Mouse (Mus musculus) limb, embryonic 15.5 days (tissue): ENCODE measurements around the gene Mien1. TPM values are rescaled to one million over a fixed set of nuclear protein-coding genes. Genes with fewer than 3 reads are reported as not detected.

Source experiments
- ATAC-seq: fragments of 200-750 bp; cut with Nextera tagmentation; 2 replicates; pipeline ENCODE4 v1.8.0; 2017; ENCODE audit warnings: low read depth, moderate TSS enrichment; ENCODE audit not compliant: insufficient number of reproducible peaks, low FRiP score, low TSS enrichment
- H3K27ac ChIP-seq: fragments of 300-500 bp; sonication (generic); 2 replicates; pipeline ENCODE4 v1.5.1; 2015; ENCODE audit warnings: moderate library complexity, mild to moderate bottlenecking, inconsistent platforms
- H3K27me3 ChIP-seq: fragments of 300-500 bp; sonication (generic); 2 replicates; pipeline ENCODE4 v1.6.1; 2015; ENCODE audit warnings: inconsistent platforms
- H3K36me3 ChIP-seq: fragments of 300-500 bp; sonication (generic); 2 replicates; pipeline ENCODE4 v1.6.1; 2015; ENCODE audit warnings: inconsistent platforms
- H3K4me1 ChIP-seq: fragments of 300-500 bp; sonication (generic); 2 replicates; pipeline ENCODE4 v1.6.1; 2015; ENCODE audit warnings: inconsistent platforms
- H3K4me2 ChIP-seq: fragments of 300-500 bp; sonication (generic); 2 replicates; pipeline ENCODE4 v1.6.1; 2015; ENCODE audit warnings: mild to moderate bottlenecking, inconsistent platforms
- H3K4me3 ChIP-seq: fragments of 300-500 bp; sonication (generic); 2 replicates; pipeline ENCODE4 v1.5.1; 2015; ENCODE audit warnings: mild to moderate bottlenecking, inconsistent platforms
- H3K9ac ChIP-seq: fragments of 300-500 bp; sonication (generic); 2 replicates; pipeline ENCODE4 v1.6.1; 2015; ENCODE audit warnings: inconsistent platforms
- H3K9me3 ChIP-seq: fragments of 300-500 bp; sonication (generic); 2 replicates; pipeline ENCODE4 v1.6.1; 2016; ENCODE audit warnings: inconsistent platforms
- WGBS: fragments of 180-500 bp; shearing (Covaris S2); methylation state at CpG from one replicate; pipeline ENCODE4 v1.1.7; 2015; 5-methylcytosine and 5-hydroxymethylcytosine counted together
- polyA plus RNA-seq: library from polyadenylated mRNA; unstranded; fragments of >200 nt; fragmentation: Nextera tagmentation; extraction: Ambion mirVana; gene quantifications from 2 replicates; pipeline ENCODE4 v1.2.1, GENCODE M21; 2015

Gene Mien1
- polyA plus RNA-seq, 1 experiment from 2014 or later = 100 TPM

DNA sequence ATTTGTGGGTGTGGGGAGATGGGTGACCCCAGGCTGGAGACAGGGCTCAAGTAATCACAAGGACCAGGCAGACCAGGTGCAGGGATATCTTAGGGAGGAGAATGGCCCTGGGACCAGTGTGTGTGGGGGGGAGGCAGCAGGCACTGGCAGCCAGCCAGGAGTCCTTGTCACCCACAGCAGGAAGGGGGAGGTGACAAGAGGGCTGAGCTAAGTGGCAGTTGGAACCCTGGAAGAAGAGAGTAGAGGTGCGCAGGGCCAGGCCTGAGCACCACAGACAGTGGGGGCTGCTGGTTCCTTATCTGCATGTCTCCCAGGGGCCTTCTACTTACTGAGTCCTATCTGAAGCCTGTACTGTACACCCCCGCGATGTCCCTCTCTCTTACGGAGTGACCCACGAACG is 45.5 kb downstream of the Mien1 start:
- WGBS = 74% methylated on average over 6 of the region's 6 CpGs
- Histone ChIP-seq H3K4me3 (no peak overlapping the region), H3K27ac (peak overlapping the region; percentile 78), H3K4me2 (no peak overlapping the region), H3K9me3 (no peaks in the 10 kb centered on the region), H3K4me1 (peaks cover 33% of the 10 kb centered on the region), H3K36me3 (peaks cover 8% of the 10 kb centered on the region), H3K27me3 (peaks cover 32% of the 10 kb centered on the region), H3K9ac (no peak overlapping the region)
- no peak for ATAC-seq

DNA sequence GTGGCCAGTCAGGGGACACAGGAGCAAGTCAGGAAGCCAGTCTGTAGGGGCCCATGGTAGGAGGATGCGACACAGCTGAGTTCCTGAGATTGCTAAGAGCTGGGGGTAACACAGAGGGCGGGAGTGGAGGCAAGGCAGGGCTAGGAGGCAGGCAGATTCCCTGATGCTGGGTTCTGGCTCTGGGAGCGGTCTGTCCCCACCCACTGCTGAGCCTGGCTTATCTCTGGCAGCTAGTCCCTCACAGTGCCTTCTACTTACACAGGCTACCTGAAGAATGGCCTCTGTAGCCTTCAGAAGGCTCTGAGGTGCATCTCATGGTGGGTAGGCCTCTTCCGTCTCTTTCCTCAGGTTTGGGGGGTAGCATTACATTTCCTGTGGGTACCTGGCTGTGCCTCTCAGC is 46.1 kb downstream of the Mien1 start:
- no peaks in the 10 kb centered on the region for H3K9me3 ChIP-seq
- H3K9ac ChIP-seq = no peak overlapping the region
- 42% methylated on average over 4 of the region's 4 CpGs for WGBS
- no peak for ATAC-seq
- peaks cover 33% of the 10 kb centered on the region for H3K4me1 ChIP-seq
- H3K27me3 ChIP-seq = peaks cover 38% of the 10 kb centered on the region
- H3K27ac ChIP-seq = peak overlapping the region; percentile 78
- H3K36me3 ChIP-seq = peaks cover 8% of the 10 kb centered on the region
- no peak overlapping the region for H3K4me3 ChIP-seq
- H3K4me2 ChIP-seq = no peak overlapping the region

DNA sequence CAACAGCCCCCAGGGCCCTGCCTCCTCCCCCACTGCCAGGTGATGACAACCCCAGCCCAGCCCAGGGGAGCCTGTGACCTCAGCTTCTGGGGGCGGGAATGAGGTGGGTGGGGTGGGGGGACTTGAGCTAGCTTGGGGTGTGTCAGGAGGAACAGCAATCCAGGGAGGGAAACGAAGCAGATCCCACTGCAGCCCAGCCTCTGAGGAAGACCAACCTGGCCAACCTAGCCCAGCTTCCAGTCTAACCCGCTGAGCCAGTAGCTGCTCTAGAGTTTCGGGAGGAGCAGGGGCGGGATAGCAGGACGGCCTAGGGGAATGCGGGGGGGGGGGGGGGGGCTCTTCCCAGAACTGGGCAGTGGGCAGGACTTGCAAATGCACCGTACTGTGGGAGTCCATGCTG is 46.8 kb downstream of the Mien1 start:
- Histone ChIP-seq H3K4me3 (no peak overlapping the region), H3K36me3 (peaks cover 6% of the 10 kb centered on the region; the same call in 1 of the 2 replicates), H3K4me1 (peaks cover 35% of the 10 kb centered on the region), H3K27me3 (peaks cover 44% of the 10 kb centered on the region), H3K4me2 (0 out of 2 replicates have a peak overlapping the region, but pooled peaks have one; percentile 7), H3K9ac (no peak overlapping the region), H3K27ac (peak overlapping the region; percentile 78), H3K9me3 (no peaks in the 10 kb centered on the region)
- 18% methylated on average over 7 of the region's 8 CpGs for WGBS
- no peak for ATAC-seq

DNA sequence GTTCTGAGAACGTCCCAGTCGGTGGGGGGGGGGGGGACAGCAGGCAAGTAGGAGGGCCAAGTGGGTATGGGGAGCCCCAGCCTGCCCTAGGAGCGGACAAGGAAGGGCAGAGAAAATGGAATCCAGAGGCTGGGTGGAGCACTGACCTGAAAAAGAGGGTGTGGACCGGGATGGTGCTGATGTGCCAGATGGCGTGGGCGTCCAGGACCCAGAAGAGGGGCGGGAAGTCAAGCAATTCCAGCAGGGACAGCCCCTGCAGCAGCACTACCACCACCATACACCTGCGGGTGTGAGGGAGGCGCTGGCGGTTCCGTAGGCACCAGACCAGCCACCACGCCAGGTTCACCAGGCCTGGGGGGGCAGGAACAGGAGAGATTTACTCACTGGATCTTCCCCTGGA is 48.6 kb downstream of the Mien1 start:
- Histone ChIP-seq H3K4me1 (peaks cover 38% of the 10 kb centered on the region), H3K27me3 (peaks cover 63% of the 10 kb centered on the region), H3K4me2 (no peak overlapping the region), H3K36me3 (no peaks in the 10 kb centered on the region), H3K9ac (no peak overlapping the region), H3K4me3 (no peak overlapping the region), H3K9me3 (no peaks in the 10 kb centered on the region), H3K27ac (0 out of 2 replicates have a peak overlapping the region, but pooled peaks have one; percentile 35)
- WGBS = 67% methylated on average over 11 of the region's 12 CpGs
- ATAC-seq = no peak

DNA sequence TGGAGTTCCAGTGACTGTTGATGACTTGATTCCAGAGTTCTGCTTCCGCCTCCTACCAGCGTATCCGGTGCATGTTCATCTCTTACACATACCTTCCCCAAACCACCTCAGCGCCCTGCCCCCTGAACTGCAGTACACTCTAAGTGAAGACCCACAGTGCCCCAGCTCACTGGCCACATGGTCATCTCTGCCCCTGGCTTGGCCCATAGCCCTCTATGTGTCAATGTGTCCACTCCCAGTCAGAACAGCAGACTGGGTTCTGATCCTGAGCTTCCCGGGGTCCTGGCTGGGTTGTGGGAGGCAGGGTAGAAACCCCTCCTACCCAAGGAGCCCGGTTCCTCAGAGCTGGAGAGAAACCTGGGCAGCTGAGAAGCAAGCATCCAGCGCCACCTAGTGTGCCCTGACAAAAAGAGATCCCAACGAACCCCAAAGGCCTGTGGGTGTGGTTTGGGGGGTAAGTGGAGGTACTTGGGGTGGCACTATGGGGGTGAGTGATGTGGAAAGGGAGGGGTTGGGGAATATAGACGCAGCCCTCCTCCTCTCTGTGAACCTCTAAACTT is 49.5 kb downstream of the Mien1 start:
- no peak overlapping the region for H3K27ac ChIP-seq
- 21% methylated on average over 9 of the region's 9 CpGs for WGBS
- ATAC-seq = no peak
- peaks cover 31% of the 10 kb centered on the region for H3K4me1 ChIP-seq
- no peak overlapping the region for H3K4me2 ChIP-seq
- H3K36me3 ChIP-seq = no peaks in the 10 kb centered on the region
- H3K9me3 ChIP-seq = no peaks in the 10 kb centered on the region
- H3K4me3 ChIP-seq = no peak overlapping the region
- H3K9ac ChIP-seq = no peak overlapping the region
- peaks cover 72% of the 10 kb centered on the region for H3K27me3 ChIP-seq

DNA sequence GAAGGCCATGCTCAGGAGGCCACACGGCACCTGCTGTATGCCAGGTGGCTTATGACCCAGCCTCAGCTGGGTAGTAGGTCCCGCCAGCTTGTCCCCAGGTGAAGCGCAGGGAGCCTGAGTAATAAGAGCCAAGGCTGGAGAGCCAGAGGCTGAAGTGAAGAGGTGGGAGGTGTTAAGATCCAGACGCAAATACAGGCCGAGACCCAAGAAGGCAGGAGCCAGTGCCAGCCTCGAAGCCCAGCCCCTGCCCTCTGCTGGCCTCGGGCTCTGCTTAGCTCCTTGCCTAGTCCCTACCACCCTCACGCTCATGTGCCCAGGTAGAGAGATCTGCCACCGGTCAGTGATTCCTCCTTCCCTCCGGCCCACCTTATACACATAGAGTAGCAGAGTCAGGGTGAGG is 50.5 kb downstream of the Mien1 start:
- Histone ChIP-seq H3K4me3 (no peak overlapping the region), H3K9ac (no peak overlapping the region), H3K36me3 (no peaks in the 10 kb centered on the region), H3K27ac (no peak overlapping the region), H3K4me1 (peaks cover 25% of the 10 kb centered on the region), H3K4me2 (no peak overlapping the region), H3K27me3 (peaks cover 82% of the 10 kb centered on the region), H3K9me3 (no peaks in the 10 kb centered on the region)
- WGBS = 72% methylated on average over 10 of the region's 10 CpGs
- ATAC-seq = no peak

Other genes starting within 250 kb of the Mien1 start
- 54.4 and 58.2 TPM in 2 replicates for gene Med1, start 245.7 kb downstream of the Mien1 start, polyA plus RNA-seq
- gene Cdk12, start 235.9 kb downstream of the Mien1 start, polyA plus RNA-seq = 8.7 and 8.9 TPM in 2 replicates
- gene Neurod2, start 109.3 kb downstream of the Mien1 start, polyA plus RNA-seq = not detected in 2 replicates
- 3.7 and 4.3 TPM in 2 replicates for gene Ppp1r1b, start 90.6 kb downstream of the Mien1 start, polyA plus RNA-seq
- 36.6 and 40.1 TPM in 2 replicates for gene Stard3, start 80.6 kb downstream of the Mien1 start, polyA plus RNA-seq
- gene Tcap, start 55.2 kb downstream of the Mien1 start, polyA plus RNA-seq = 18.1 and 45.8 TPM in 2 replicates
- 1.6 TPM in 2 replicates for gene Pnmt, start 52.5 kb downstream of the Mien1 start, polyA plus RNA-seq
- 12.6 and 13.0 TPM in 2 replicates for gene Pgap3, start 38.5 kb downstream of the Mien1 start, polyA plus RNA-seq
- gene Erbb2, start 26.5 kb downstream of the Mien1 start, polyA plus RNA-seq = 63.3 and 70.7 TPM in 2 replicates
- 10.5 and 11.1 TPM in 2 replicates for gene Grb7, start 7.4 kb upstream of the Mien1 start, polyA plus RNA-seq
- gene Ikzf3, start 107.0 kb upstream of the Mien1 start, polyA plus RNA-seq = 0.36 and 0.74 TPM in 2 replicates
- 0.12 and 0.17 TPM in 2 replicates for gene Zpbp2, start 112.1 kb upstream of the Mien1 start, polyA plus RNA-seq
- 86.7 and 87.1 TPM in 2 replicates for gene Ormdl3, start 148.4 kb upstream of the Mien1 start, polyA plus RNA-seq
- gene Lrrc3c, start 159.3 kb upstream of the Mien1 start, polyA plus RNA-seq = not detected in 2 replicates
- 0.64 and 1.1 TPM in 2 replicates for gene Gm12355, start 186.7 kb upstream of the Mien1 start, polyA plus RNA-seq
- gene Gsdma3, start 187.4 kb upstream of the Mien1 start, polyA plus RNA-seq = not detected in 2 replicates
- not detected in 2 replicates for gene Gsdma2, start 207.8 kb upstream of the Mien1 start, polyA plus RNA-seq
- 10.5 and 14.7 TPM in 2 replicates for gene Gsdma, start 225.4 kb upstream of the Mien1 start, polyA plus RNA-seq
- gene Psmd3, start 243.6 kb upstream of the Mien1 start, polyA plus RNA-seq = 197 and 200 TPM in 2 replicates